Mouse (Mus musculus) kidney, postnatal 10 days (tissue): ENCODE data around the gene Elk4.

Experiments
- DNase-seq: peaks from one replicate; pipeline ENCODE4 v3.0.0; 2021; ENCODE audit warnings: mixed read lengths

Elk4 gene

DNA sequence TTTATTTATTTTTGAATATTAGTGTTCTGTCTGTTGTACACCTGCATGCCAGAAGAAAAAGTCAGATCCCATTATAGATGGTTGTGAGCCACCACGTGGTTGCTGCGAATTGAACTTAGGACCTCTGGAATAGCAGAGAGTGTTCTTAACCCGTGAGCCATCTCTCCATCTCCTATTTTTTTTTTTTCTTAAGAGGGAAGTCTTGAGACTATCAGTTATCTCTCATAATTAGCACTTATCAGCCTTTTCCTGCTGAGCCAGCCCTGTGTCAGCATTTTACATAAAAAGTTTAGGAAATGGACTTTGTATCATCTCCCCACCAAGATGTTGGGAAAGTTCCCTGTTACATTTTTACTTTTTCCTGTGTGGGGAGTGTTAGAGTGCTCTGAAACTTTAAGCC, 14.7 kb downstream of the Elk4 start:
- DNase-seq = no peak

DNA sequence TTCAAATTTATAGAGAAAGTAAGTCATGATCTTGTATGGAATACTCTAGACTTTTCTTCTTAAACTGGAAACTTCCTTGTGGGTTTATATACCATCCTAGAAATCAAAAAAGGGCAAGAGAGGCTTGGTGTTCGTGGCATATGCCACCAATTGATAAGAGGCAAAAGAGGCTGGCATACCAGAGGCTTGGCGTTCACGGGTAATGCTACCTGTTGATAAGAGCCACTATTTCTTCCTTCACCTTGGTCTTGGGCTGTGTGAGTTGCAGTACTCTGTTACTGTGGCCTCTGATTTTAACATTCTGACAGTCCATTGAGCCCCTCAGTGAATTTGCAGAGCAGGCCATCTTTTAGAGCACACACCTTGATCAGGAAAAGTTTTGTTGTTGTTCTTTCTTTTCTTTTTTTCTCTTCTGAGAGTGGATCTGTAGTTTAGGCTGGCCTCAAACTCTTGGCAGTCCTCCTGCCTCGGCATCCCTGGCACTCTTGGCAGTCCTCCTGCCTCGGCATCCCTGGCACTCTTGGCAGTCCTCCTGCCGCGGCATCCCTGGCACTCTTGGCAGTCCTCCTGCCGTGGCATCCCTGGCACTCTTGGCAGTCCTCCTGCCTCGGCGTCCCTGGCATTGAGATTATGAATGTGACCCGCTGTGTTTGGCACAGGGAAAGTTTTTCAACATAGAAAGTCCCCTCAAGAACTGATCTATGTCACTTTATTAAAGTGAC, 19.7 kb downstream of the Elk4 start:
- no peak for DNase-seq

GRCm38 (mm10) chr1:132027978-132028377, 20.6 kb downstream of the Elk4 start:
- no peak for DNase-seq

GRCm38 (mm10) chr1:132028413-132028812, 21.0 kb downstream of the Elk4 start:
- no peak for DNase-seq

DNA sequence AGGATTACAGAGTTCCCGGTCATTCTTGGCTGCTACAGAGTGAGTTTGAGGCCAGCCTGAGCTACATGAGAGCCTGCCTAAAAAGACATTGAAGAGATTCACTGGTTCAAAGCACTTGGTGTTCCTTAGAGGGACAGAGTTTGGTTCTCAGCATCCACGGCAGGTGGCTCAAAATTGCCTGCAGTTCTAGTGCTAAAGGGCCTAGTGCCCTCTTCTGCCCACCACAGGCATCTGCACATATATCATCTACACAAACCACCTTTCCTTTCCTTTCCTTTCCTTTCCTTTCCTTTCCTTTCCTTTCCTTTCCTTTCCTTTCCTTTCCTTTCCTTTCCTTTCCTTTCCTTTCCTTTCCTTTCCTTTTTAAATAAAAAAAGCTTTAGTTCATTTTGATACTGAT, 23.2 kb downstream of the Elk4 start:
- no peak for DNase-seq

DNA sequence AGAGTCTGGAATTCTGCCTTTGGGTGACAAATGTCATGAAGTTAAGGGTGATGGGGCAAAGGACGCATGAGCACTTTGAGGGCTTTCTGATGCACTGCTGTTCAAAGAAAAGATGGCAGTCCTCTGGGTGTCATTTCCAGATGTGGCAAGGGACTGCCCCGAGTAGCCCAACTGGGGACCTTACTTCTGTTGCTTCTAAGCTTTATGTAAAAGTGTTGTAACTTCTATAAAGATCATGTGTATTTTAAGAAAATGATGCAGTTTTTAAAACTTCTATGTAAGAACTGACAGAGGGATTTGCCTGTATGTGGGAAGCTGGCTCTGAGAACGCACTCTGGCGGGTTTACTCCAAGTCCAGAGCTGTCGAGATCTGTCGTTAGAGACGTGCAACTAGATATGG, 24.8 kb downstream of the Elk4 start:
- DNase-seq = no peak

DNA sequence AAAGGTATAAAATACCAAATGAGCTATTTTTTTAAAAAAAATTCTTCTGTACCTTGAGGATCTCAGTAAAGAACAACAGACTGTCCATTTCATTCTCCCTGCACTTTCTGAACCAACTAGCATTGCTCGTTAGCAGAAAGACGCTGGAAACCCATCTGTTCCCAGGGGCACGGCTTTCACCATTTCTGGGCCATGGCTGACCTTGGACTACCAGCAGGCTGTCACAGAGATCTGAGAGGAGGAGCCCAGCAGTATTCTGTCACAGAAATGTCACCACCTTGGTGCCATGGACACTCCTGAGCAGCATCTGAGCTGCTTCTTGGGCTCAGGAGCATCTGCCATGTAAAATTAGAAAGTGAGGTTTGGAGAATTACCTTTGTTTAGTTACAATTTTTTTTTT, 30.3 kb downstream of the Elk4 start:
- DNase-seq = no peak

- no peak for DNase-seq
Observed at GRCm38 (mm10) chr1:132038753-132039152, 31.3 kb downstream of the Elk4 start.

DNA sequence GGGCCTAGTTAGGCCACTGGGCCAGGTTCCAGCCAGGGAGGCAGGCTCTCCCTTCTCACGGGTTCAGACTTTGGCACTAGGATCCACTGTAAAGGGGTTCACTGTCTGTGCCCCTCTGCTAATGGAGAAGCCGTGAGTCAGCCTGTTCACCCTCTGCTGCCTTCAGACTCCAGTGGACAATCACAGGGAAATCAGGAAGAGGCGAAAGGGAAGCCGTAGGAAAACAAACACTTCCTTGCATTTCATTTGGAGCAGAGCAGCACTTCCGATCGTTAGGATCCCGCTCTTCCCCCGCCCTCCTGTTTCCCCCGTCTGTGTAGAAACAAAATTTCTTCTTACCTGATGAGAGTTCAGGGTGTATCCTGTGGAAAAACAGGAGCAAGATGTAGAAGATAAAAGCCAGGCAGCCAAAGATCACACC, 32.8 kb downstream of the Elk4 start:
- DNase-seq = peak; percentile 61

- DNase-seq = no peak
Observed at GRCm38 (mm10) chr1:132043759-132044158, 36.4 kb downstream of the Elk4 start.

- peak; percentile 85 for DNase-seq
Observed at GRCm38 (mm10) chr1:132046143-132046735, 38.8 kb downstream of the Elk4 start.

DNA sequence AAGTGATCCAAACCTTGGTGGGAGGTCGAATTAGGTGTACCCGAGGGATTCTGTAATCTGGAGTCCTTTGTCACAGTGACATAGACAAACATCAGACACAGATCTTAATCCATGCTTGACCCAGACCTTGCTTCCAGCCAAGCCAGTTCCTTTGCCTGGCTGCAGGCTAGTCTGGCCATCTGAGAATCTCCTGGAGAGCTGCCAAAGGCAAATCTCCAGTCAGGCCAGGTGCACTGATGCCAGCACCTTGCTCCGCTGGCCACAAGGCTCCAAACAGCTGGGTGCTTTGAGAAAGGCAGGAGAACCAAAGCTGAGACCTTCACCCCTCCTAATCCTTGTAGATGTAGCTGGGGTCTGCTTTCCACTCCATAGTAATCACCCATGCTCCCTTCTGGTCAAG, 44.3 kb downstream of the Elk4 start:
- no peak for DNase-seq

DNA sequence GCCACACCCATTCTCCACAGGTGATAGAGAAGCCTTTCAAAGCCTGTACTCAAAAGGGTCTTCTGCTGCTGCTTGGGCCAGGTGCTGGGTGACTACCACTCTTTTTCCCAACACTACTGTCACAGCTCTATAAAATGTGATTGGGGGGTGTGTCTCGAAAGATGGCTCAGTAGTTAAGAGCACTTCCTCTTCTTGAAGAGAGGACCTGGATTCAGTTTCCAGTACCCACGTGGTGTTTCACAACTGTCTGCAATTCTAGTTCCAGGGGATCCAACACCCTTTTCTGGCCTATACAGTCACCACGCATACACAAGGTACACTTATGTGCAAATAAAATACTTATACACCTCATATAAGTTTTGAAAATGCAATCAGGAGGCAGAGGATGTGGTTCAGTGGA, 47.0 kb downstream of the Elk4 start:
- DNase-seq = no peak

DNA sequence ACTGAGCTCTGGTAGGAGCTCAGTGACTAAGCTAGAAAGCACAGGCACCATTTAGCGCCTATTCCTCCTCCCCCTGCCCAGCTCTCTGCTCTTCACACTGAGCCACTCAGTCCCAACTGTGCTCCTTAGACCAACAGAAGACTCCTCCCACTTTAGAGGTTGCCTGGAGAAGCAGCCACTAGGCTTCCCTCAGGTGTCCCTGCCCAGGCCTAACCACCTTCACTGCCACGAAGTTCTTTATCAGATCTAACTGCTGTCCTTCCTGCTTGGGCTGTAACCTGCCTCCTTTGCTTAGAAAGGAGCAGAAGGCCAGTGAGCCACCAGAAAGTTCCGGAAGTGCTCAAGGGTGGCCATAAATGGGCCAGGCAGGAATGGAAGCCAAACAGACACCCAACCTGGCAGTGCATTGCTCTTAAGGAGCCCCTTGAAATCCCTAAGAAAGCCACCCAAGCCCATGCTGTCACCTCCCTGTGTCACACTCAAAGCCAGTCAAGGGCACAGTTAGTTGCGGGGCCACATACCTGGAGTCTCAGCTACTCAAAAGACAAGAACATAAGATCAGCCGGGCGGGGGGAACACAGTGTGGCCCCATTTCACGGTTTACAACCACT, 47.8 kb downstream of the Elk4 start:
- no peak for DNase-seq

DNA sequence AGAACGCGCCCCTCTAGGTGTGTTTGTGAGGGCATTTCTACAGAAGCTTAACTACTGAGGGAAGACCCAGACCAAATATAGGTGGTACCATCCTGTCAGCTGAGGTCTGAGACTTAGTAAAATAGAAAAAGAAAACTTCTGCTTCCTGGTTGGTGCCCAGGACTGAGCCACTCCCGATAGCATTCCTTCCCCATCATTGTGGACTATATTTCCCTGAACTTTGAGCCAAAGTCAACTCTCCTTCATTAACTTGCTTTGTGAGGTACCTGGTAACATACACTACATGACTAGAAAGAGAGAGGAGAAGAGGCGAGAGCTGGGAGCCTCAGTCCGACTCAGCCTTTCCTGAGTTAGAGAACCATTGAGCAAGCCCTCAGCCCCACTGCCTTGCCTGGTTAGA, 51.2 kb downstream of the Elk4 start:
- no peak for DNase-seq

DNA sequence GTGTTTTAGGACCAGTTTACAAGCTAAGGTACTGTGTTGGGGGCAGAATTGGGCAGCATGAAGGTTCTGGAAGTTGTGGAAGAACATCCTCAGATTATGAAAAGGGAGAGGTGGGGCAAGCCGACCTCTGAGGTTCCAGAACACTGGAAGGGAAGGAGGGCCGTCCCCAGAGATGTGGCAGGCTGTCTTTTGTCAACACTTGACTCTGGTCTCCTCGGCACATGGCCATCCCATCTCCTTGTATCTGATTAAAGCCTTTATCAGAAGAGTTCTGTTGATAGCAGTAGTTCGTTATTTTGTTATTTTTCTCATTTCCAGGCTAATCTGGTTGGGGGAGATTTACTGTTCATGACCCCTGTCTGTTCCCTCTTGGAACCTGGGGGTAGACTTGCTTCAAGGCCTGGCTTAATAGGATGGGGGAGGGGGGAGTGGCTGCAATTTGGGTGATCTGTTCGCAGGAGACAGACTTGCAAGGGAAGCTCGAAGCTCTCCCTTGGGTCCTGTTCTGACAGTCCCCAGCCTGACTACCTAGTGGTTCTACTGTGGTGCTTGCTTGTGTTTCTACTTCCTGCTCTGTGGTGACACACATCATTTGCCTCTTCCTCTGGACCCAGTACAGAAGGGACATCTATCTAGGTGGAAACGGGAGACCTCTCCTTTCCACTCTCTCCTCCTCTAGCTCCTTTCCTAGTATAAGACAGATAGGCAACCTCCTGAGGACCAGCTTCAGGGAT, 52.8 kb downstream of the Elk4 start:
- peak; percentile 54 for DNase-seq

DNA sequence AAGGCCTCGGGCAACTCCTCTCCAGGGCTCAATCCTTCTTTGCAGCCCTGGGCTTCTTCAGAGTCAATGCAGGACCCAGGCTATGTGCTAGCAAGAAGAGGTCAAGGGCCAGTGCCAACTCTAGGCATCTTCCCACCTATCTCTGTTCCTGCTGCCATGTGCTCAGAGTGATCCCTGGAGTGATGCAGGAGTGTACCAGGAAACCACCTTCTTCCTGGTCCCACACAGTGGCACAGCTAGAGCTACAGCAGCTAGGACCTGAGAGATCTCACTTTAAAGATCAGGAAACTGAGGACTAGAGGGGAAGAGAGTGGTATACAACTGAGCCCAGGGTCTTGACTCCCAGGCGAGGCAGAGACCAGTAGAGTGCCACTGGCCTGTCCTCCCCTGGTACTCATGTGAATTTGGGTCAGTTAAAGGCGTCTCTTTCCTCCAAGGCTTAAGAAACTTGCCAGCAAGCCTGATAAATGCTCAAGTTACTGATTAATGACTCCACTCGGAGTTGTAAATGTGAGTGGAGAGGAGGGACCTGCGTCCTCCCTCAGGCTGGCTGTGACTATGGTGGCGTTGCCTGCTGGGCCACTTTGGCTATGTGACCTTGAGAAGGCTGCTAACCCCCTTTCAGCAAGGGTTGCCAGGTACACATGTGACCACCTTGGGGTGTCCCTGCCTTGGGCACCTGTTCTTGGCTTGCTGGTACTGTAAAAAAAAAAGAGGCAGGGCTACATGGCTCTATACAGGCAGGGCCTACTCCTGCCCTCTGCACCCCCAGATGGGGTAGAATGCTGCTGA, 54.5 kb downstream of the Elk4 start:
- peak; percentile 52 for DNase-seq

DNA sequence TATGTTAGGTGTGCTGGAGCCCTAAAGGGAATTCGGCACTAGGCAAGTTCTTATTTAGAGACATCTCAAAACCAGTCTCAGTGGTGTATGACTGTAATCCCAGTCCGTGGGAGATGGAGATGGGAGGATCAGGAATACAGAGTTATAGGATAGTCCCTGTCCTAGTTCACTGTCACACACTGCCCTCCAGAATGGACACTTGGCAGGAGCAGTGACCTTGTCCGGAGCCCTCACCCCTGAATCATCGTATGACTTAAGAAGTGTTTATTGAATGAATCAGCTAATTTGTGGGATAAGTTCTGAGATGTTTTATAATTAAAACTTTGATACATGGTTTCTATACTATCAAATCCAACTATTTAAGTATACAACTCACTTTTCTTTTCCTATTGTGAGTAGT, 55.7 kb downstream of the Elk4 start:
- no peak for DNase-seq

GRCm38 (mm10) chr1:132065001-132065400, 57.6 kb downstream of the Elk4 start:
- DNase-seq = no peak

DNA sequence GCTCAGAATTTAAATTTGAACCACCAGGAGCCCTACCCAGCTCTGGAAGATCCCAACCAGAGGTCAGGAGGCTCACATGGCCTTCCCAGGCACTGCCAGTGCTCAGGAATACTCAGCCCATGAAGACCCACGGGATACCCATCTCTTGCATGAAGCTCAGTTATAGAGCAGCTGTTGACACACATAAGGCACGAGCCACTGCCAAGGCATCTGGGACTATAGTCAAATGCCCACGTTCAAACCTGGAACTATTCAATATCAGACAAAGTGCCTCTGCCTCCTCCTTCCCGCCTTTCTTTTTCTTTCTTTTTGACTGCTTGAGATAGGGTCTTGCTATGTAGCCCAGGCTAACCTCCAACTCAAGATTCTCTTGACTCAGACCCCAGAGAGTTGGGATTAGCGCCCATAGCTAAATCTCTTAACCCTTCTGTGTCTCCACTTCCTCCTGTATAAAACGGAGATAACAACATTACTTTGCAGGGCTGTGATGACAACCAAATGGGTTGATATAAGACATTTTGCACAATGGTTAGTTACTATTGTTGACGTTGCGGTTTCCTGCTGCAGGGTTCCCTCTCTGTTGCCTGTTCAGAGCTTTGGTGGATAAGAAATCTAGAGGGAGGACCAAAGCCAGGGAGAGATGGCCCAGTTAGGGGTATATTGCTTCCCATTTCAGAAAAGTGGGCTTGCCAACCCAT, 58.2 kb downstream of the Elk4 start:
- no peak for DNase-seq

DNA sequence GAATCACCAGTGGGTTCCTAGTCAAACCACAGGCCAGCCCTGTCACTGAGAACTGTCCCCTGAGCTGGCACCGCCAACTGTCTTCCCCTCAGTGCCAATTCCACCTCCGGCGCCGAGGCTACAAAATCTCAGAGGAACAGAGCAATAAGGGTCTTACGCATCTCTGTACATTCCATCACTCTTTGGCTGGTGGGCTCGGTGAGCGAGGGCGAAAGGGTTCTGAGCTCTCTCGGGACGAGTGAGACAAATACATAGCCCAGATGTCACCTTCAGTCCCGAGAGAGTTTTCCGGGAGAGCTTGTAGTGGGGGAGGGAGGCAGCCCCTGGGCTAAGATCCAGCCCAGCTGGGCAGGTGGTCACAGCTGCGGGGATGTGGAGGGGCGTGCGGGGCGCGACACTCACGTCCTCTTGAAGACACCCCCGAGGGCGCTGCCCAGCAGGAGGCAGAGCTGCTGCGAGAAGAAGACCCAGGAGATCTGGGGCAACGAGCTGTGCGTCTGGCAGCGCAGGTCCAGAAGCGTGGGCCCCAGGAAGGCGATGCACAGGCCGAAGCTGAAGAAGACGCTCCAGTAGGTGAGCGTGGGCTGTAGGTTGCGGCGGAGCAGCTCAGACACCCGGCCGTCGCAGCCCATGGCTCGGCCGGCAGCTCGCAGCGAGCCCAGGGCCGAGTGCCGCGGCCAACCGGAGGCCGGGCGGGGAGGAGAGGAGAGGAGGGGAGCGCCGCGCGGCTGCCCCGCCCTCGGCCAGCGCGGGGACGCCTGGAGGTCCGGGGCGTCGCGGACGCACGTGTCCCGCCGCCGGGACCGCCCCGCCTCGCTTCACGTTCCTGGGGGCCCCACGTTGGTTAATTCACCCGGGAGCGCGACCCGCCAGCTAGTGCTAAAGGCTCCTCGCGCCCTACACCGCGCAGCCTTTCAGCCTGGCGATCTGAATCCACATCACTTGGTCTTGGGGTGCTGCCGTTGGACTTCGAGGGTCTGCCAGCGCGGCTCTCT, 60.2 kb downstream of the Elk4 start, which contains the start of gene Mfsd4a:
Mfsd4a (minus strand) TSS at position 802 of the 995 bp plus-strand sequence.
- DNase-seq = peak; percentile 74
